Mouse (Mus musculus) frontal cortex, postnatal 10 days (tissue): ENCODE measurements at regions not wholly inside any gene's neighbourhood (a gene's known extent, or its start where the extent isn't known, plus 50 kb on each side); places are given as distances from the start of the nearest gene placed in this dataset.

Experiments used
- DNase-seq, 2 experiments: peaks; one replicate each; pipeline ENCODE4 v3.0.0; 2022; ENCODE audit warnings: low spot score in 2 of 2, mixed read lengths in 1 of 2

DNA sequence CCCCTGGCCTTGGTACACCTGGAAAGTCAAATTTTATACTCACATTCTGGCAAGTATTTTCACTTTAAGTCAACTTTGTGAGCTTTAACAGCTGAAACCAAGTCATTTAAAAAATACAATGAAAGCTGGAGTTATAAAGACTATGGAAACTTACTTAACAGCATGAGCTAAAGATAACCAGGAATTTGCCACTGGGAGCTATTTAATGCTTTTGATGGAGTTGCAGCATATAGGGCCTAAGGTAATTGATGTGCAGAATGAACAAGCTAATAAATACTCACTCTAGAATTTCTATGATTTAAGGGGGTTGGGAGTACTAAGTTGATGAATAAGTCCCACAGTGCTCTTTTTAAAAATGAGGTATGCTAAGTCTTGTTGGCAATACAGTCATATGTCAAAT is 463.5 kb upstream of the Dmac1 start:
- no peak for DNase-seq

GRCm38 (mm10) chr4:75730798-75731400 is 452.8 kb upstream of the Dmac1 start:
- DNase-seq = no peak

DNA sequence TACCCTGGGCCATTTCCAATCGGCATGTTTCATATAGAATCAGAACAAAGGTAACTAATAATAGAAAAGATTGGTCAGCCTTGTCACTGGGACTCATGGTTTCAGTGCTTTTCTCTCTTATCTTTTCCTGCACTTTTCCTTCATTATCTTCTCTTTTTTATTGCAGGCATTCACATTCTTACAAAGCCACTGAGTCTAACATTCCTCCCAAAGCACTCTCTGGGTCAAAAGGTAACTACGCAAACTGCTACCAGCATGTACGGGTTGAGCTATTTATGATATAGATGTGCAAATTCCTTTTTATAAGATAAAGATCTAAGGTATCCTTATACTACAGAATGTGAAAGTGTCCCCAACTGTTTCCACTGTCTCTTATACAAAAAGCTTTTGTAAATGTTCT is 436.5 kb upstream of the Dmac1 start:
- DNase-seq = no peak

DNA sequence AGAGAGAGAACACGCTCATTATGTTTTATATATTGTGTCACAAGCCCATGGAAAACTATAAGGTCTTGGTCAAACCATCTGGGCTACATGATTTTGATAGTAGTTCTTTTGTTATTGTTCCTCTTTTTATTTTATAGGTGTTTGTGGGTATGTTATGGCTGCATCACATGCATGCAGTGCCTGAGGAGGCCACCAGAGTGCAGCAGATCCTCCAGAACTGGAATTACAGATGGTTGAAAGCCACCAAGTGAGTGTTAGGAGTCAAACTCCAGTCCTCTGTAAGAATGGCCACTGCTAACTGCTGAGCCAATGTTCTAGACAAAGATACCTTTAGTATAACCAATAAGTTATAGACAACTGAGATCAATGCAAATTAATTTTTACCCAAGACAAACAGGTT is 435.9 kb upstream of the Dmac1 start:
- DNase-seq = no peak

- DNase-seq = no peak
These were observed 422.8 kb upstream of the Dmac1 start for GRCm38 (mm10) chr4:75700780-75701378.

- no peak for DNase-seq
These were observed 398.6 kb upstream of the Dmac1 start for GRCm38 (mm10) chr4:75676590-75677174.

DNA sequence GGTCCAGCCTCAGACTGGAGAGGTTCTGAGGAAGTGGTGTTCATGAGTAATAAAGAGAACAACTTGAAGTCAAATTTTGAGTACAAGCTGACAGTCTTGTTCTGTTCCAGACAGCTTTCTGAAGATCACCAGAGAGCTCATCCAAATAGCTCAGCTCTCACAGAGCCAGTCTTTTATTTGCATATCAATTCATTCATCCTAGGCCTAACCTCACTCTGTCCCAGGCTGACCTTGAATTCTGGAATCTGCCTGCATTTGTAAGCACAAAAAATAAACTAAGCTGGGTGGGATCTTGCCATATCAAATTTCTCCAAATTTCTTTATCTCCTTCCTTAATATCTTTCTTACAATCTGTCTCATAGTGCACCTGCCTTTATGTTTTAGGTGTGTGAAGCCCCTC is 362.9 kb upstream of the Dmac1 start:
- DNase-seq = no peak

- DNase-seq = no peak
These were observed 358.5 kb upstream of the Dmac1 start for GRCm38 (mm10) chr4:75636627-75637026.

DNA sequence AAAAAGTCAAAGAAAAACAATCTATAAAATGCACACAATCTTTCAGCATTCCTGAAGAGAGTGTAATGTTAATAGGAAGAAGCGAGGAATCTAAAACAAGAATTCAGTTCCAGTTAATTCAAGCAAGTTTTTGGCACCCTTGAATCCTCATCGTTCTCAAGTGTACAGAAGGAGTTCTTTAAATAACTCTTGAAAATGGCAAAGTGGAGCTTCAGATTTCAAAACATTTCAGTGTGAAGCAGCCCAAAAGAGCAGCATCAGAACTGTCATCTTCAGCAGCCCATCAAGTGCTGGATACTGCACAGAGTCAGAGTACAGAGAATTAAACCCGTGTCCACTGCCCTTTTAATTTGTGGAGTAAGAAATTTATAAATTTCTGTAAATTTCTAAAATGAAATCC is 311.8 kb upstream of the Dmac1 start:
- DNase-seq = no peak

DNA sequence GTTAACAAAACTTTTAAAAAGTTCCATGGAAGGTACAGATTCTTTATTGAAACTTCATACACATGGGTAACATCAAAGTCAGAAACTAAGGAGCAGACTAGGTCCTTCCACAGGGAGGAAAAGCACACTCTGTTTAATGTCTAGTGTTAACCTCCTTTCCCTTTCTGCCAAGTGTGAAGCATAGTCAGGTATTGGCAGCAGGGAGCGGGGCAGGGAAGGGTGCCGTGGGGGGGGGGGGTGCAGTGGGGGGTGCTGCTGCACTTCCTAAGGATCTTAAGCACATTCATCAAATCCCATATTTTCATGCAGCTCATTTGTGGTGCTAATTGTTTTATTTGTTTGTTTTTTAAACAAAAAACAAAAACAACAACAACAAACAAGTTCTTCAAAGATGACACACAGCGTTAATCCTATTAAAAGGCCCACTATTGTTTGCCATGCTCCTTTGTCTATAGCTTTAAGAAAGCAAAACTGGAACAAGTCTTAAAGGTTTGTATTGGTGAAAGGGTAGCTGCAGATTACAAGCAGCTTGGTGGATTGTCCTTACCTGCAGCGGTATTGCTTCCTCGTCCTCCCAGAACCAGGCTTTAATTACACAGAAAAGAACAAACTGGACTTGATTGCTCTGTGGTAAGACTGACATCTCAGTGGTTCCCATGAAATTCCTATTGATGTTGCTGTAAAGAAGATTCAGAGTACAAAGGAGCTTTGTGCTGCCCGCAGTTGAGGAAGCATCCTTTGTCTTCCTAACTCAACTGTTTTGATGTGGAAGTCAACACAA is 310.2 kb upstream of the Dmac1 start:
- no peak for DNase-seq

GRCm38 (mm10) chr4:75579865-75580264 is 301.8 kb upstream of the Dmac1 start:
- DNase-seq = no peak

GRCm38 (mm10) chr4:75572603-75573002 is 294.5 kb upstream of the Dmac1 start:
- no peak for DNase-seq

DNA sequence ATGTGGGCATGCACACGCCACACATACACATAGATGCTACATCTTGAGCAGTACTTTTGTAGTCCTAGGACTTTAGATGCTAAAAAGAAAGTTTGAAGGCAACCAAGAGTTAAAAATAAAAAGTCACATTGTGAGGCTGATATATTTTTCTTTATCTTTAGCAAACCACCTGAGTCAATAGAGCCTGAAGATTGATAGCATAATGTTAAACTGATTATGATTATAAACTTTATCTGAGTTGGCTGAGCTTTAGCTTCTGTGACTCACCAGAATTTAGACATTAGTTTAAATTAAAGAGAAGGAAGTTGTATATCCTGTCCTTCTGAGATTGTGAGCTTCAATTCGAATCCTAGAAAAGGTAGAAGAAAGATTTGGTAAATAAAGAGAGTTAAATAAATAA is 289.5 kb upstream of the Dmac1 start:
- no peak for DNase-seq

DNA sequence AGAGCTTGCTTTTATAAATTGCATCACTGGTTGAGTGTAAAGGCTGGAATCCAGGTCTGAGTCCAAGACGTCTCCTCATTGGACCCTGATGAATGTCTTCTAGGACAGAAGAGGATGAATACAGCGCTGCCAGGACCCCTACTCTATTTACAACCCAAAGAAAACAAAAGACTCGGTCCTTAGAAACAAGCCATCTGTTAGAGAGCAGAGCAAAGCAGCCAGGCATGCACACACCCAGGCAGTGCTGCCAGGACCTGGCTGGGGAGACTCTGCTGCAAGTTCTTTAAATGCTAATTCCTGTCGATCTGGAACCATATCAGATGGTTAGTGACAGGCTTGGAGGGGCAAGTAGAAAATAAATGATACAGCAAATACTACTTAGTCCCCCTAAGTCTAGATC is 284.4 kb upstream of the Dmac1 start:
- no peak for DNase-seq

DNA sequence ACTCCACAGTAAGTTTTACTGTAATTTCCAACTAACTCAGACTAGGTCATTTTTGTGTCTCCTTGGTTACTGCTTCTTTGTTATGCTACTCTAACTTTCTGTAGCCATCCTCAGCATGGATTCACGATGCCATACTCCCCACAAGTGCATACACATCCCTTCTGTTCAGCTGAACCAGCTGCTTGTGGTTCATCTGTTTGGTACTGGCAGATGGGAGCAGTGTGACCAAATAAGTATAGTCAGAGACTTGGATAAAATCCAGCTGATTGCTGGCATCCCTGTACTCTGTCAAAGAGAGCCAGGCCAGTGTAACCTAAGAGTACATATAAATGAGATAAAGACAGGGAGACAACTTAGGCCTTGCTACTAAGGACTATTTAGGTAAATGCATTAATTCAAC is 283.7 kb upstream of the Dmac1 start:
- DNase-seq = peak; percentile 15 to 38

DNA sequence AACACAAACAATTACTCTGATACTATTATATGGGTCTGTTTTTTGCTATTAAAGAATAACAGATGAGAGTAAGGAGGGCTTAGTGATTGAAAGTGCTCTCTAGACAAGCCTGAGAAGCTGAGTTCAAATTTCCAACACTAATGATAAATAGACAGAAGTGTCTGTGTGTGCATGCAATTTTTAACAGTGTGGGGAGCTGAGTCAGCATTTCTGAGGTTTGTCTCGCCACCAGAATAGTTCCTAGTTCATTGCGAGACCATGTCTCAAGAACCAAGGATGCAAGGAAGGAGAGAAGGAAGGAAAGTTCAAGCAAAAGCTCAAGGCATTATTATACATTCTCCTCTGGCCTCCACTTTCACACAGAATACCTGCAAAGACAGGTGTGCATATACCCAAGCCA is 259.7 kb upstream of the Dmac1 start:
- no peak for DNase-seq

DNA sequence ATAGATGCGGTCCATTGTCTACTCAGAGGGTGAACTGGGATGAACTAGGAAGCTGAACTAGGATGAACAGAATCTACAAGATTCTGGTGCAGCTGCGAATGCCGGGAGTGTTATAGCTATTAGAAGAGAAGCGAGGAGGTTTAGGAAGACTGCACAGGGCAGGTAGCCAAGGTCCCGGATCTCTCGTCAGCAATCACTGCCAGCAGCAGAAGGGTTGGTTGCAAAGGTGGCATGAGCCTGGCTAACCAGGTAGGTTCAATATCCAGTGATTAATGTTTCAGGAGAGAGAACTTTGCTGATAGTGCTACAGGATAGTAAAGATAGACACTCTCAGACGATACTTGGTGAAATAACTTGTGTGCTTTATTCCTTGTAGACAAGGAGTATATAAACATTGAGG is 257.0 kb upstream of the Dmac1 start:
- DNase-seq = no peak

DNA sequence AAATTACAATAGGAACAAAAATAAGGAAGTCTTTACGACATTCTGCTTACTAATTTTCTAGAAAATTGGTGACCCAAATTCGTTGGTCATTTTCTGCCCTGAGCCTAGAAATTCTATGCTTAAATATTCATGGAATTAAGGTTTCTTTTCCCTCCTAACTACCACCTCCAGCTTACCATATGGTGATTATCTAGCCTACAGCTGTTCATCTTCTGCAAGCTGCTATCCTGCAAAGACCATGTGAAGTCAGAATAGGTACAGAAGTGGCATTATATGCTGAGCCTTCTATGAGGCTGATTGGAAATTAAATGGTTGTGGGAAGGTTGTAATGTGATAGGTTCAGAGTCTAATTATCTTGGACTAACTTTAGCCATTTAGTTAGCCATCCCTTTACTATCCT is 251.5 kb upstream of the Dmac1 start:
- no peak for DNase-seq

DNA sequence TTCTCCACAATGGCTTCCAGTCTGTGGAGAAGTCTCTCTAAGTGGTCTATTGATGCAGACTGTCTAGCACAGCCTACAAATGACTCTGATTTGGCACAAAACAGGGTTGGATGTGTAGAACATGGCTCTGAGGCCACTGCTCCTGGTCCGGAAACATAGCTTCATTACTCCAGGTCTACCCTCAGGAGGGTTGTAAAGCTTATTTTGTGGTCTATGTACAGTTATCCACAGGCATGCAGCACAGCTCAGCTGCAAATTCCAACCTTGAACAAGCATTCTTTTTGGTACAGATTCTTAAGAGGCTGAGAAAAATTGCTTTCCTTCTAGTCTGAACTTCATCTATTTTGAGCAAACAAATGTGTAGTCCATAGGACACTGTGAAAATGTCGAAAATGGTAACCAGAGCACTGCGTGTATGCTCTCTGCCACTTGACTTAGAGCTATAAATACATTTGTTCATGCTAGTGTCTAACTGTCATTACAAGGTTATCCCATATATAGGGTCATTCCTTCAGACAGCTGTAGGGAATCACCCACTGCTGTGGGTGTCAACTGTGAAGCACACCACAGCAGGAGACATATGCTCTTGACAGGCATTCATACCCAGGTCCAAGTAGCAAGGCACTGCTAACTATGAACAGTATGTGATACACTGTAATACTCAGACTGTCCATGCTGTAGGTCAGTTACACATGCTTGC is 239.5 kb upstream of the Dmac1 start:
- DNase-seq = no peak
